ENCODE assay signal across 33 mouse cellular contexts in genomic region chr16:56079419-56079818, GRCm38 (mm10).
"Had no signal": no experiment of that assay in that cellular context is flagged by ENCODE, and none has a peak within 500 bp of the region (broad histone marks: within the 10 kb centered on the region; RNA-seq: fewer than 3 reads in every experiment).

No protein-coding gene starts in this region.

- H3K4me2 ChIP-seq: heart, embryonic 13.5 days; heart, embryonic 15.5 days; hindbrain, embryonic 12.5 days; hindbrain, embryonic 13.5 days; hindbrain, embryonic 14.5 days; hindbrain, embryonic 15.5 days; intestine, embryonic 15.5 days; kidney, embryonic 15.5 days had no signal

- H3K9ac ChIP-seq: heart, embryonic 13.5 days; heart, embryonic 15.5 days; hindbrain, embryonic 12.5 days; hindbrain, embryonic 13.5 days; hindbrain, embryonic 14.5 days; hindbrain, embryonic 15.5 days; intestine, embryonic 15.5 days; kidney, embryonic 15.5 days had no signal

- H3K27me3 ChIP-seq: heart, embryonic 13.5 days; heart, embryonic 15.5 days; hindbrain, embryonic 12.5 days; hindbrain, embryonic 13.5 days; hindbrain, embryonic 15.5 days; intestine, embryonic 15.5 days; kidney, embryonic 15.5 days had no signal

- H3K9me3 ChIP-seq: heart, embryonic 13.5 days; heart, embryonic 15.5 days; hindbrain, embryonic 10.5 days; hindbrain, embryonic 12.5 days; hindbrain, embryonic 13.5 days; hindbrain, embryonic 15.5 days; intestine, embryonic 15.5 days; kidney, embryonic 15.5 days had no signal

- H3K27ac ChIP-seq: heart, embryonic 13.5 days; heart, embryonic 15.5 days; hindbrain, embryonic 10.5 days; hindbrain, embryonic 12.5 days; hindbrain, embryonic 13.5 days; hindbrain, embryonic 14.5 days; hindbrain, embryonic 15.5 days; hindbrain, postnatal 0 days; intestine, embryonic 15.5 days; kidney, embryonic 15.5 days; kidney, postnatal 0 days; layer of hippocampus, adult 2 months; left cerebral cortex, adult 2 months had no signal

- ATAC-seq: hindbrain, embryonic 16.5 days; hindbrain, postnatal 0 days; inflammation-experienced regulatory T-cells, adult 6 months; intestine, embryonic 15.5 days; intestine, embryonic 16.5 days; intestine, postnatal 0 days had no signal

- H3K4me3 ChIP-seq: heart, embryonic 13.5 days; heart, embryonic 15.5 days; hindbrain, embryonic 10.5 days; hindbrain, embryonic 12.5 days; hindbrain, embryonic 13.5 days; hindbrain, embryonic 15.5 days; intestine, embryonic 15.5 days; kidney, embryonic 15.5 days; layer of hippocampus, adult 2 months; left cerebral cortex, adult 2 months had no signal

- H3K36me3 ChIP-seq: heart, embryonic 15.5 days; intestine, embryonic 15.5 days; kidney, embryonic 15.5 days had no signal

- DNase-seq: heart, postnatal 10 days; heart, postnatal 14 days; heart, postnatal 36 days; heart, postnatal 4 days; kidney, adult 11 months; kidney, adult 18-20 months; kidney, adult 2 months; kidney, adult 8-10 months; kidney, adult 9 months; kidney, postnatal 10 days; kidney, postnatal 14 days; kidney, postnatal 25 days; kidney, postnatal 36 days; kidney, postnatal 4 days; layer of hippocampus, adult 9-11 months; layer of hippocampus, postnatal 36 days had no signal
